Mouse (Mus musculus) spleen, adult 2 months (tissue): Measurements from ENCODE around the gene Hand1. TPM values are rescaled to one million over a fixed set of nuclear protein-coding genes. Genes with fewer than 3 reads are reported as not detected.
A peak's percentile ranks its signal among the peaks of the same experiment; 100 is the strongest.
"Not testable (repeated sequence)": the region's sequence is repeated elsewhere in the genome, so short reads cannot be mapped to it uniquely, and the experiment has no call there.

ENCODE experiments used
- DNase-seq, 2 experiments: peaks; one replicate each; pipeline versions ENCODE4 v3.0.0 to v3.0.0-alpha.2; 2012 to 2021; ENCODE audit warnings: low spot score in 2 of 2, low read depth in 1 of 2
- H3K27ac ChIP-seq: fragments of 200-500 bp; 2 replicates; pipeline ENCODE4 v1.5.1; 2012; ENCODE audit warnings: low read length, inconsistent platforms; ENCODE audit not compliant: insufficient read depth
- H3K27me3 ChIP-seq: fragments of 200-500 bp; 2 replicates; pipeline ENCODE4 v1.6.1; 2012; ENCODE audit warnings: mild to moderate bottlenecking, moderate library complexity, low read length, inconsistent platforms; ENCODE audit not compliant: control insufficient read depth, insufficient read depth
- H3K36me3 ChIP-seq: fragments of 200-500 bp; 2 replicates; pipeline ENCODE4 v1.6.1; 2012; ENCODE audit warnings: mild to moderate bottlenecking, low read length, inconsistent platforms; ENCODE audit not compliant: control insufficient read depth, insufficient read depth
- H3K4me1 ChIP-seq: fragments of 200-500 bp; 2 replicates; pipeline ENCODE4 v1.6.1; 2011; ENCODE audit warnings: inconsistent platforms; ENCODE audit not compliant: control insufficient read depth, insufficient read depth, insufficient read length
- H3K4me3 ChIP-seq: fragments of 200-500 bp; 2 replicates; pipeline ENCODE4 v1.5.1; 2011; ENCODE audit warnings: mild to moderate bottlenecking, inconsistent platforms; ENCODE audit not compliant: insufficient read depth, insufficient read length; ENCODE audit errors: extremely low read depth
- CTCF ChIP-seq: fragments of 200-500 bp; IDR thresholded peaks from 2 replicates; pipeline ENCODE4 v1.5.1; 2011; ENCODE audit warnings: mild to moderate bottlenecking, inconsistent platforms; ENCODE audit not compliant: insufficient read depth, insufficient read length, insufficient replicate concordance; ENCODE audit errors: extremely low read depth
- POLR2A ChIP-seq: fragments of 200-500 bp; IDR thresholded peaks from 2 replicates; pipeline ENCODE4 v1.6.1; 2011; ENCODE audit warnings: low read depth, low read length, inconsistent platforms
- WGBS: fragments of 180-500 bp; shearing (Covaris S2); methylation state at CpG from one replicate; pipeline ENCODE4 v1.1.7; 2018; 5-methylcytosine and 5-hydroxymethylcytosine counted together
- polyA plus RNA-seq: library from polyadenylated mRNA; depleted of rRNA; stranded (reverse); fragments of >200 nt; gene quantifications from 2 replicates; pipeline ENCODE4 v1.2.3, GENCODE M21; 2012

The Hand1 gene
- polyA plus RNA-seq, 1 experiment: not detected

DNA sequence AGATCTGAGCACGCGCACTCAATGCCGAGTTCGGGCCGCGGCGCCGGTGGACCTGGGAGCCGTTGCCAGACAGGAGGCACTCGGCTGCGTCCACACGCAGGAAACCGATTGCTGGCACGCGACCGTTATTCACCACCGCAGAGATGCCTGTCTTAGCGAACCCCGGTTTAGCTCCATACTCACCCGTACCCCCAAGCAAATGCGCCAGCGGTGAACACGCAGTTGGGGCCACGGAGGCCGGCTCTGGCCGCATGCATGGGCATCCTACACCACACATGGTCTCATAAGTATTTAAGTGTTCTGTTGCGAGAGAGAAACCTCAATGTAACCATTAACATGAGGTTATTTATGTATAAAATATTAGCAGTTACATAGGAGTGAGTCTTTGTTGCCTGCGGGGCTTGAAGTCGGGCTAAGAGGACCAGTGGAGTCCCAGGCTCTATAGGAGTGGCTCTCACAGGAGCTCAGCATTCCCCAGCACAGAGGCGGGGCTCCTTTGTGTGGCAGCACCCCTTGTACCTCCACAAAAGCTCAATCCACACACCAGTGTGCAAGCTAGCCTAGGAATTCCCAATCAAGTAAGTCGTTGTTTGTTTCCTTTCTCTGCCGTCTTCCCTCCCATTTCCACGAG lies 4.6 kb downstream of the Hand1 start:
- 1% methylated on average over 33 of the region's 33 CpGs for WGBS
- no peak overlapping the region for H3K27ac ChIP-seq
- peaks cover 4% of the 10 kb centered on the region; the same call in 1 of the 2 replicates for H3K4me1 ChIP-seq
- DNase-seq: peak in 1 of 2 experiments; percentile 7
- no peak for TF ChIP-seq POLR2A
- no peak for TF ChIP-seq CTCF
- H3K27me3 ChIP-seq: peaks cover 31% of the 10 kb centered on the region
- H3K4me3 ChIP-seq: peak overlapping the region; percentile 34; the same call in 1 of the 2 replicates
- no peaks in the 10 kb centered on the region for H3K36me3 ChIP-seq

GRCm38 (mm10) chr11:57827048-57827914 lies 5.3 kb downstream of the Hand1 start:
- Histone ChIP-seq H3K27ac (no peak overlapping the region), H3K4me3 (peak overlapping the region; percentile 34; the same call in 1 of the 2 replicates), H3K4me1 (peaks cover 4% of the 10 kb centered on the region; the same call in 1 of the 2 replicates), H3K27me3 (peaks cover 28% of the 10 kb centered on the region), H3K36me3 (no peaks in the 10 kb centered on the region)
- WGBS: 3% methylated on average over 41 of the region's 41 CpGs
- TF ChIP-seq POLR2A (no peak), CTCF (no peak)
- no peak for DNase-seq

GRCm38 (mm10) chr11:57825234-57825633 lies 7.4 kb downstream of the Hand1 start:
- H3K27ac ChIP-seq, H3K36me3 ChIP-seq, H3K4me3 ChIP-seq, H3K4me1 ChIP-seq, DNase-seq: not testable (repeated sequence)
- H3K27me3 ChIP-seq: peaks cover 22% of the 10 kb centered on the region
- 67% methylated on average over 11 of the region's 11 CpGs for WGBS

- H3K27ac ChIP-seq: no peak overlapping the region
- H3K4me1 ChIP-seq: peaks cover 4% of the 10 kb centered on the region; the same call in 1 of the 2 replicates
- 80% methylated on average over 7 of the region's 7 CpGs for WGBS
- no peak overlapping the region for H3K4me3 ChIP-seq
- H3K27me3 ChIP-seq: peaks cover 15% of the 10 kb centered on the region
- DNase-seq: no peak
- no peaks in the 10 kb centered on the region for H3K36me3 ChIP-seq
- TF ChIP-seq POLR2A: no peak
- no peak for TF ChIP-seq CTCF
Observed at GRCm38 (mm10) chr11:57823714-57824113, 8.9 kb downstream of the Hand1 start.

DNA sequence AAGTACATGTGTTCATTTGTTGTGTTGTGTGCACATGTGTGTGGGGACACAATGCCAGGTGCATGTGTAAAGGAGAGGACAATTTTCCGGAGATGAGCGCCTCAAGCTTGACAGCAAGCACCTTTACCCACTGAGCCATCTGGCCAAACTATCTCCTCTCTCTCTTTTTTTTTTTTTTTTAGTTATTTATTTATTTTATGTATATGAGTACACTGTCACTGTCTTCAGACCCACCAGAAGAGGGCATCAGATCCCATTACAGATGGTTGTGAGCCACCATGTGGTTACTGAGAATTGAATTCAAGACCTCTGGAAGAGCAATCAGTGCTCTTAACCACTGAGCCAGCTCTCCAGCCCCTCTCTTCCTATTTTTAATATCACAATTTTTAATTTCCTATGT lies 9.5 kb downstream of the Hand1 start:
- H3K4me1 ChIP-seq, H3K27ac ChIP-seq, DNase-seq, H3K4me3 ChIP-seq, H3K36me3 ChIP-seq: not testable (repeated sequence)
- WGBS: 88% methylated on average over 2 of the region's 2 CpGs
- H3K27me3 ChIP-seq: peaks cover 11% of the 10 kb centered on the region

- no peak overlapping the region for H3K4me3 ChIP-seq
- H3K27me3 ChIP-seq: no peaks in the 10 kb centered on the region
- WGBS: 34% methylated on average over 9 of the region's 9 CpGs
- peak; percentile 18 to 72 for DNase-seq
- H3K27ac ChIP-seq: no peak overlapping the region
- H3K36me3 ChIP-seq: no peaks in the 10 kb centered on the region
- H3K4me1 ChIP-seq: no peaks in the 10 kb centered on the region
- peak; percentile 91 for TF ChIP-seq CTCF
- no peak for TF ChIP-seq POLR2A
Observed at GRCm38 (mm10) chr11:57819999-57820581, 12.5 kb downstream of the Hand1 start.

- no peak overlapping the region for H3K4me3 ChIP-seq
- 94% methylated on average over 4 of the region's 4 CpGs for WGBS
- H3K4me1 ChIP-seq: no peaks in the 10 kb centered on the region
- no peaks in the 10 kb centered on the region for H3K27me3 ChIP-seq
- H3K27ac ChIP-seq: no peak overlapping the region
- TF ChIP-seq CTCF (no peak), POLR2A (no peak)
- DNase-seq: no peak
- no peaks in the 10 kb centered on the region for H3K36me3 ChIP-seq
Observed at GRCm38 (mm10) chr11:57818189-57818588, 14.4 kb downstream of the Hand1 start.
